Mouse (Mus musculus) urinary bladder, postnatal 4 days (tissue): ENCODE results near the gene Gpr61.

ENCODE experiments used
- DNase-seq, 2 experiments: peaks; one replicate each; pipeline ENCODE4 v3.0.0; 2021 to 2022; ENCODE audit warnings: low spot score in 2 of 2

The Gpr61 gene

GRCm38 (mm10) chr3:108131216-108131615, 23.5 kb downstream of the Gpr61 start:
- no peak for DNase-seq

- DNase-seq: no peak
Measured at GRCm38 (mm10) chr3:108129804-108130203, 24.9 kb downstream of the Gpr61 start.

- DNase-seq: no peak
Measured at GRCm38 (mm10) chr3:108129367-108129766, 25.3 kb downstream of the Gpr61 start.

- DNase-seq: no peak
Measured at GRCm38 (mm10) chr3:108128520-108128919, 26.2 kb downstream of the Gpr61 start.

GRCm38 (mm10) chr3:108126327-108126726, 28.4 kb downstream of the Gpr61 start:
- no peak for DNase-seq

- no peak for DNase-seq
Measured at GRCm38 (mm10) chr3:108124131-108124530, 30.6 kb downstream of the Gpr61 start.

- DNase-seq: no peak
Measured at GRCm38 (mm10) chr3:108123242-108123641, 31.4 kb downstream of the Gpr61 start.

- no peak for DNase-seq
Measured at GRCm38 (mm10) chr3:108121101-108121500, 33.6 kb downstream of the Gpr61 start.

- no peak for DNase-seq
Measured at GRCm38 (mm10) chr3:108117465-108117864, 37.2 kb downstream of the Gpr61 start.

- no peak for DNase-seq
Measured at GRCm38 (mm10) chr3:108113591-108114289, 40.9 kb downstream of the Gpr61 start.

- DNase-seq: no peak
Measured at GRCm38 (mm10) chr3:108112666-108113065, 42.0 kb downstream of the Gpr61 start.

GRCm38 (mm10) chr3:108112246-108112645, 42.4 kb downstream of the Gpr61 start:
- no peak for DNase-seq

GRCm38 (mm10) chr3:108111320-108111719, 43.4 kb downstream of the Gpr61 start:
- DNase-seq: no peak

GRCm38 (mm10) chr3:108105281-108105680, 49.4 kb downstream of the Gpr61 start:
- no peak for DNase-seq

- DNase-seq: no peak
Measured at GRCm38 (mm10) chr3:108102075-108102474, 52.6 kb downstream of the Gpr61 start.

- no peak for DNase-seq
Measured at GRCm38 (mm10) chr3:108101594-108101993, 53.1 kb downstream of the Gpr61 start.
